Mouse (Mus musculus): ENCODE measurements around the gene Triobp. TPM values are rescaled to one million over a fixed set of nuclear protein-coding genes. Genes with fewer than 3 reads are reported as not detected.
A peak's percentile ranks its signal among the peaks of the same experiment; 100 is the strongest.

The Triobp gene
- polyA plus RNA-seq (2015; fragmentation: Nextera tagmentation; extraction: Ambion mirVana): 54.8 and 59.2 TPM in 2 replicates

GRCm38 (mm10) chr15:78947657-78948056 lies at the start of gene Triobp:
Triobp (plus strand) TSS chr15:78947724.
- H3K36me3 ChIP-seq: no peaks in the 10 kb centered on the region
- ATAC-seq (ENCODE audit: insufficient number of reproducible peaks, low FRiP score, low TSS enrichment, low read depth): peak; percentile 91
- peak within 1 kb of the TSS; percentile 70 for H3K27ac ChIP-seq
- H3K9me3 ChIP-seq: no peaks in the 10 kb centered on the region
- H3K4me3 ChIP-seq: peak within 1 kb of the TSS; percentile 50
- under 1% methylated on average over 24 of the region's 24 CpGs for WGBS
- no peaks in the 10 kb centered on the region for H3K27me3 ChIP-seq
- H3K9ac ChIP-seq: peak within 1 kb of the TSS; percentile 48; the same call in 1 of the 2 replicates
- H3K4me2 ChIP-seq: peak within 1 kb of the TSS; percentile 83
- H3K4me1 ChIP-seq: peaks cover 21% of the 10 kb centered on the region

- Histone ChIP-seq H3K27me3 (no peaks in the 10 kb centered on the region), H3K4me1 (peaks cover 83% of the 10 kb centered on the region), H3K4me2 (peak overlapping the region; percentile 76), H3K27ac (peak overlapping the region; percentile 82), H3K4me3 (peak overlapping the region; percentile 85), H3K9me3 (no peaks in the 10 kb centered on the region), H3K36me3 (peaks cover 29% of the 10 kb centered on the region), H3K9ac (no peak overlapping the region)
- no peak for ATAC-seq (ENCODE audit: insufficient number of reproducible peaks, low FRiP score, low TSS enrichment, low read depth)
- WGBS: 48% methylated on average over 6 of the region's 6 CpGs
Observed at GRCm38 (mm10) chr15:78898507-78899001, 49.0 kb upstream of the Triobp start.

- Histone ChIP-seq H3K36me3 (peaks cover 31% of the 10 kb centered on the region), H3K27ac (peak within 1 kb of the TSS; percentile 82), H3K9ac (peak within 1 kb of the TSS; percentile 81), H3K4me2 (peak within 1 kb of the TSS; percentile 76), H3K4me1 (peaks cover 76% of the 10 kb centered on the region), H3K9me3 (no peaks in the 10 kb centered on the region), H3K4me3 (peak within 1 kb of the TSS; percentile 85), H3K27me3 (no peaks in the 10 kb centered on the region)
- ATAC-seq (ENCODE audit: insufficient number of reproducible peaks, low FRiP score, low TSS enrichment, low read depth): no peak
- WGBS: under 1% methylated on average over 20 of the region's 20 CpGs
Observed at GRCm38 (mm10) chr15:78899409-78899739, 48.1 kb upstream of the Triobp start, which contains the start of gene Gm49510. Gm49510 (plus strand) TSS chr15:78899667.

GRCm38 (mm10) chr15:78899740-78900584 lies 47.6 kb upstream of the Triobp start, which contains the start of gene Sh3bp1:
Sh3bp1 (plus strand) TSS chr15:78899768.
- Histone ChIP-seq H3K4me1 (peaks cover 70% of the 10 kb centered on the region), H3K4me3 (peak within 1 kb of the TSS; percentile 85), H3K36me3 (peaks cover 35% of the 10 kb centered on the region), H3K9ac (peak within 1 kb of the TSS; percentile 81), H3K9me3 (no peaks in the 10 kb centered on the region), H3K4me2 (peak within 1 kb of the TSS; percentile 76), H3K27ac (peak within 1 kb of the TSS; percentile 82), H3K27me3 (no peaks in the 10 kb centered on the region)
- peak; percentile 46; the same call in 1 of the 2 replicates for ATAC-seq (ENCODE audit: insufficient number of reproducible peaks, low FRiP score, low TSS enrichment, low read depth)
- WGBS: under 1% methylated on average over 47 of the region's 47 CpGs

GRCm38 (mm10) chr15:78900585-78901421 lies 46.7 kb upstream of the Triobp start:
- peaks cover 62% of the 10 kb centered on the region for H3K4me1 ChIP-seq
- 9% methylated on average over 18 of the region's 18 CpGs for WGBS
- peak; percentile 3; the same call in 1 of the 2 replicates for ATAC-seq (ENCODE audit: insufficient number of reproducible peaks, low FRiP score, low TSS enrichment, low read depth)

GRCm38 (mm10) chr15:78901422-78901789 lies 46.1 kb upstream of the Triobp start:
- 37% methylated on average over 8 of the region's 8 CpGs for WGBS
- H3K9ac ChIP-seq: peak overlapping the region; percentile 81; the same call in 1 of the 2 replicates
- no peaks in the 10 kb centered on the region for H3K9me3 ChIP-seq
- H3K4me3 ChIP-seq: peak overlapping the region; percentile 85
- H3K4me1 ChIP-seq: peaks cover 57% of the 10 kb centered on the region
- no peaks in the 10 kb centered on the region for H3K27me3 ChIP-seq
- H3K4me2 ChIP-seq: peak overlapping the region; percentile 76
- H3K36me3 ChIP-seq: peaks cover 43% of the 10 kb centered on the region
- ATAC-seq (ENCODE audit: insufficient number of reproducible peaks, low FRiP score, low TSS enrichment, low read depth): no peak
- peak overlapping the region; percentile 82 for H3K27ac ChIP-seq

More at GRCm38 (mm10) chr15:78900585-78901421, 46.7 kb upstream of the Triobp start:
- Histone ChIP-seq H3K4me3 (peak overlapping the region; percentile 85), H3K9me3 (no peaks in the 10 kb centered on the region), H3K9ac (peak overlapping the region; percentile 81), H3K27me3 (no peaks in the 10 kb centered on the region), H3K4me2 (peak overlapping the region; percentile 76), H3K36me3 (peaks cover 37% of the 10 kb centered on the region), H3K27ac (peak overlapping the region; percentile 82)

- H3K4me1 ChIP-seq: peaks cover 44% of the 10 kb centered on the region
- H3K36me3 ChIP-seq: peaks cover 61% of the 10 kb centered on the region
- no peak overlapping the region for H3K4me3 ChIP-seq
- H3K27me3 ChIP-seq: no peaks in the 10 kb centered on the region
- H3K9me3 ChIP-seq: no peaks in the 10 kb centered on the region
- WGBS: 11% methylated on average over 2 of the region's 2 CpGs
- no peak for ATAC-seq (ENCODE audit: insufficient number of reproducible peaks, low FRiP score, low TSS enrichment, low read depth)
- 0 out of 2 replicates have a peak overlapping the region, but pooled peaks have one; percentile 2 for H3K4me2 ChIP-seq
- 0 out of 2 replicates have a peak overlapping the region, but pooled peaks have one; percentile 47 for H3K27ac ChIP-seq
- H3K9ac ChIP-seq: no peak overlapping the region
Observed at GRCm38 (mm10) chr15:78903243-78903642, 44.3 kb upstream of the Triobp start.

GRCm38 (mm10) chr15:78908399-78908798 lies 39.1 kb upstream of the Triobp start:
- no peak overlapping the region for H3K9ac ChIP-seq
- H3K4me3 ChIP-seq: no peak overlapping the region
- H3K36me3 ChIP-seq: peaks cover 93% of the 10 kb centered on the region
- 0 out of 2 replicates have a peak overlapping the region, but pooled peaks have one; percentile 8 for H3K27ac ChIP-seq
- H3K4me1 ChIP-seq: peaks cover 11% of the 10 kb centered on the region
- 69% methylated on average over 7 of the region's 7 CpGs for WGBS
- no peak overlapping the region for H3K4me2 ChIP-seq
- no peaks in the 10 kb centered on the region for H3K9me3 ChIP-seq
- no peak for ATAC-seq (ENCODE audit: insufficient number of reproducible peaks, low FRiP score, low TSS enrichment, low read depth)
- no peaks in the 10 kb centered on the region for H3K27me3 ChIP-seq

- Histone ChIP-seq H3K36me3 (peaks cover 87% of the 10 kb centered on the region), H3K4me2 (no peak overlapping the region), H3K4me3 (no peak overlapping the region), H3K9me3 (no peaks in the 10 kb centered on the region), H3K4me1 (peaks cover 9% of the 10 kb centered on the region; the same call in 1 of the 2 replicates), H3K9ac (no peak overlapping the region), H3K27me3 (no peaks in the 10 kb centered on the region), H3K27ac (no peak overlapping the region)
- WGBS: 73% methylated on average over 8 of the region's 8 CpGs
- ATAC-seq (ENCODE audit: insufficient number of reproducible peaks, low FRiP score, low TSS enrichment, low read depth): no peak
Observed at GRCm38 (mm10) chr15:78908982-78909381, 38.5 kb upstream of the Triobp start.

- ATAC-seq (ENCODE audit: insufficient number of reproducible peaks, low FRiP score, low TSS enrichment, low read depth): no peak
- Histone ChIP-seq H3K4me2 (no peak overlapping the region), H3K4me1 (peaks cover 37% of the 10 kb centered on the region), H3K9me3 (no peaks in the 10 kb centered on the region), H3K27ac (0 out of 2 replicates have a peak overlapping the region, but pooled peaks have one; percentile 38), H3K27me3 (no peaks in the 10 kb centered on the region), H3K4me3 (no peak overlapping the region), H3K9ac (no peak overlapping the region), H3K36me3 (peaks cover 56% of the 10 kb centered on the region)
- 38% methylated on average over 9 of the region's 9 CpGs for WGBS
Observed at GRCm38 (mm10) chr15:78912040-78912439, 35.5 kb upstream of the Triobp start.

- Histone ChIP-seq H3K27me3 (no peaks in the 10 kb centered on the region), H3K36me3 (peaks cover 52% of the 10 kb centered on the region), H3K9me3 (no peaks in the 10 kb centered on the region), H3K4me3 (peak within 1 kb of the TSS; percentile 75), H3K9ac (peak within 1 kb of the TSS; percentile 80), H3K4me1 (peaks cover 37% of the 10 kb centered on the region), H3K27ac (peak within 1 kb of the TSS; percentile 93), H3K4me2 (peak within 1 kb of the TSS; percentile 98)
- ATAC-seq (ENCODE audit: insufficient number of reproducible peaks, low FRiP score, low TSS enrichment, low read depth): peak; percentile 91
- WGBS: under 1% methylated on average over 50 of the region's 51 CpGs
Observed at GRCm38 (mm10) chr15:78913632-78914090, 33.9 kb upstream of the Triobp start, which contains the start of gene Pdxp. Pdxp (plus strand) TSS chr15:78913919.
